Mouse (Mus musculus): Measurements from ENCODE around the gene Cmc1.
"Not testable (repeated sequence)": the region's sequence is repeated elsewhere in the genome, so short reads cannot be mapped to it uniquely, and the experiment has no call there.

The Cmc1 gene

DNA sequence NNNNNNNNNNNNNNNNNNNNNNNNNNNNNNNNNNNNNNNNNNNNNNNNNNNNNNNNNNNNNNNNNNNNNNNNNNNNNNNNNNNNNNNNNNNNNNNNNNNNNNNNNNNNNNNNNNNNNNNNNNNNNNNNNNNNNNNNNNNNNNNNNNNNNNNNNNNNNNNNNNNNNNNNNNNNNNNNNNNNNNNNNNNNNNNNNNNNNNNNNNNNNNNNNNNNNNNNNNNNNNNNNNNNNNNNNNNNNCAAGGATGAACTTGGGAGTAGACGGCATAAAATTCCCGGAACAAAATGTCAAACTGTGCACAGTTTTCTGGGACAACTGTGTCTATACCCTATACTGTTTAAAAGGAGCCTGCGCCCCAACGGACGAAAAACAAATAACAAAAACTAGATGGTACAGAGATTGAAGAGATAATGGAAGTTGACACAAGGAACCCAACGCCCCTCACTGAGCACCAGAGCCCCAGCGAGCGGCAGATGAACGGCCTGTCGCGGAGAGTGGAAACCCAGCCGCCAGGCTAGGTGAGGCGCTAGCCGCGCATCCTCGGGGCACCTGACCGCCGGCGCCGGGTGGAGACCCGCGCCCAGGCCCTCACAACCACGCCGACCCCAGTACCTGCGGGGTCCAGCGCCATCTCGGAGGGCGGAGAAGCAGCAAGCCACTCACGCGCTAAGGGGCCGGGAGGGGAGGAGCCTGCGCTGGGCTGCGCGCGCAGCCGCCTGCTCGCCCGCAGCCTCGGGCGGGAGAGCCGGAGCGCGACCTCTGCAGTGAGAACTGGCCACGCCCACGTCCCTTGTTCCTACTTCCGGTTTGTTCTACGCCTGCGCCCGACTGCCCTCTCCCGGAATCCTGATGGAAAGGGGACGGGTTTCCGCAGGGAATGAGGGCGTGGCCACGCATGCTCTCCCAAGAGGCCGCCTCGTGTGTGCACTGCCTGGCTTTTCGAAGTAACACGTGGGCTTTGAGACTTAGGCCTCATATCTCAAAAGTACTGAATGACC, at the start of gene Cmc1:
Gene Cmc1, minus strand, starts transcription at position 771 of the 996 bp plus-strand sequence.
- peak; percentile 92 to 96 for DNase-seq (ENCODE audit: low spot score in 2 of 2)

DNA sequence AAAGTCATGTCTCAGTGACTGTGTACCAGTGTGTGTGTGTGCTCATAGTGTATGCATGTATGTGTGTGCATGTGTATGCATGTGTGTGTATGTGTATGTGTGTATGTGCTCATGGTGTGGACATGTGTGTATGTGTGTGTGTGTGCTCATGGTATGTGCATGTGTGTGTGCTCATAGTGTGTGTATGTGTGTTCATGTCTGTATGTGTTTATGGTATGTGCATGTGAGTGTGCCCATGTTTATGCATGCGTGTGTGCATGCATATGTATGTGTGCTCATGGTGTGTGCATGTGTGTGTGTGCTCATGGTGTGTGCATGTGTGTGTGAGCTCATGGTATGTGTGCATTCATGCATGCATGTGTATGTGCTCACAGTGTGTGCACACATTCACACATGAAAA, 48.6 kb upstream of the Cmc1 start:
- DNase-seq (ENCODE audit: low spot score in 2 of 2): no peak

DNA sequence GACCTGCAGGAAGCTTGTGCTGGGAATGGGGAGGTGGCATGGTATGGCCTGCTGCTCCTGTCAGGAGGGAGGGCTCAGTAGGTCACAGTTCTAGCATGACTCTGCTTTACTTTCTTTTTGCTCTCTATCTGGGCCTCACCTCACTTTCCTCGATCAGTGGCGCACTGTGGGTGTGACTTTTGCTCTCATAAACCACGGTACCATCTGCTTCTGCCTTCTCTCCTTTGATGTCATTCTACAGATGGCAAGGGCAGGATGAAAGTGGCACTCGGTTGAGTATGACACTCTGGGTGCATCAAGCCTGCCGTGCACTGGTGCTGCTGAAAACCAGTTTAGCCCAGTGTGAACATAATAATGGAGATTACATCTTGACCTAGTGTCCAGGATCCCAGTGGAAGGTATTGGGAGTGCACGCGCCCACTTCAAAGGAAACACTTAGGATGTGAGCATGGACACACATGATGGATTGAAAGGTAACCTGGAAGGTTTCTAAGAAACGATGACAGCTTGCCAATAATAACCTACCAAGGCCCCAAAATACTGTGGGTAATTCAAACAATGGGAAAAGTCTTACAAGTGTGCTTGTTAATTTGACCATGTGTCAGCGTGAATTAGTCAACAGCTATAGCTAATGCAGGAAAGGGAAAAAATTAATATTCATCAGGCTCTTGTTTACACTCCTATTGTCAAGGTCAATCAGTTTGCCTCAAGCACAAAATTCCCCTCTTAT, 46.8 kb upstream of the Cmc1 start:
- DNase-seq (ENCODE audit: low spot score in 2 of 2): no peak

DNA sequence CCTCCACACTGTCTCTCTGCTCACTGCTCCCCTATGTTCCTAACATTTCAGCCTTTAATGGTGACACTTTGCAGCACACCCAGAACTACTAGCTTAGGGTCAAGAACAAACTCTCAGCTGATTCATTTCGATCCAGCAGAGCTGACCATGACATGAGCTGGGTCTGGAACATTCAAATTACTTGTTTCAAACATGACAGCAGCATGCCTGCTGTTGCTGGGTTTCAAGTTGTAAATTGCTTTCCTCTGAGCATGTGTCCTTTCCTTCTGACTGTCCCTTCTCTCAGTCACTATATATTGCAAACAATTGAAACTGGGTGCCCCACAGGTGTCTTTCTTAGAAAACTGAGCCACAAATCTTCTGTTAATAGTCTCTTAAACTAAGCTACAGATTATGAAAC, 43.3 kb upstream of the Cmc1 start:
- DNase-seq (ENCODE audit: low spot score in 2 of 2): no peak

DNA sequence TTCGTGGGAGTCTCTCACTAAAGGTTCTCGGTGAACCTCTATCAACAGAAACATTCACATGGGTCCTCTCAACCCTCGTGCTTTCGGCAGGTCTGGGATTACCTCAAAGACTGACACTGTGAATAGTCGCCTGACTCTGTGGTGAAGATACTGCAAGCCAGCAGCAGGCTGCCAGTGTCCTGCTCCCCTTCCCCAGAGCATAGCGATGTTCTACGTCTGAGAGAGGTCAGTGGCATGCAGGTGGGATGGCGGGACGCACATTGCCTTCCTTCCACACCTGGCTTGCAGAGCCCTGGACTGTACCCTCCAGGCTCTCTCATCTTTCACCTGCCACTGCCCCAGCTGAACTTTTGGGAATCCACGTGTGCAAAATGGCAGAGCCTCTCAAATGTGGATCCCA, 41.3 kb upstream of the Cmc1 start:
- no peak for DNase-seq (ENCODE audit: low spot score in 2 of 2)

DNA sequence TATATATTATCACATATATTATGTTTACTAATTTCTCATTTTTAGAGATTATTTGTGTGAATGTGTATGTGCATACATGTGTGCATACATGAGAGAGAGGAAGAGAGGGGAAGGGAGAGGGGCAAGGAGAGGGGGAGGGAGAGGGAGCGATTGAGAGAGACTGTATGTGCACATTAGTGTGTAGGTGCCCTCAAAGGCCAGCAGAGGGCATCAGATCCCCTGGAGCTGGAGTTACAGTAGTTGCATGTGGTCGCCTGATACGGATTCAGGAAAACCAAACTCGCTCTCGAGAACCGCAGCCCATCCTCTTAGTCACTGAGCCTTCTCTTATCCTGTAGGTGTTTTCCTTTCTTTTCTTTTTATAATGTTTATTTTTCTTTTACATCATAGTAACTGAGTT, 38.4 kb upstream of the Cmc1 start:
- no peak for DNase-seq (ENCODE audit: low spot score in 2 of 2)

DNA sequence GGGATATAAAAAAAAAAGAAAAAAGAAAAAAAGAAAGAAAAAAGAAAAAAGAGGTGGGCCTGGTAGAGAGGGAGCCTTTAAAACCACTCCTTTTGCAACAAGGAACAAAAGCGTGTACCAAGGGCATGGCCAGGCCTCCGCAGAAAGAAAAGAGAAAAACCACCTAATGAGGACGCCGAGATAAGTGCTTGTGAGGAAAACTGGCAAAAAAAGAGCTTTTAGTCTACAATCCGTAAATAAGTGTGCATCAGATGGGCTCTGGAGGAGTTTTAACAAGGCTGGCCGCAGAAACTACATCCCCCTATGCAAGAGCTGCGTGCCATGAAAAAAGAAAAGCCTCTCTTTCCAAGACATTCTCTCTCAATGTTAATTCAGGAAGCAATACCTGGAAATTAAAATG, 37.4 kb upstream of the Cmc1 start:
- DNase-seq (ENCODE audit: low spot score in 2 of 2): no peak

DNA sequence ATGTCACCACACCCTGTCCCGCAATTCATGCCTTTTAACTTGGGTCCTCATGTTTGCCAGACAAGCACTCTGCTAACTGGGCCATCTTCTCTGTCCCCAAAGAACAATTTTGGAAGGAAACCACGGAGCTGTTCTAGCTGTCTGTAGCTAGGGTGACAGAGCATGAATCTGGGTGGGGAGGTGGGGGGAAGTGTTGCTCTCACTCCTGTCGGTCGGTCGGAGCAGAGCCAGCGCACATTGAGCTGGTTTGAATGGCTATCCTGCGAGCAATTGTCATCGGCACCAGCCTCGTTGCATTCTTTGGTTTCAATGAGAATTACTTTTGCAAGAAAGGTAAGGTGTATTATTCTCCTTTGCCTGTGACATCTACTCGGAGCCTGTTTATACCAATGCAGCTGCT, 36.8 kb upstream of the Cmc1 start:
- no peak for DNase-seq (ENCODE audit: low spot score in 2 of 2)

DNA sequence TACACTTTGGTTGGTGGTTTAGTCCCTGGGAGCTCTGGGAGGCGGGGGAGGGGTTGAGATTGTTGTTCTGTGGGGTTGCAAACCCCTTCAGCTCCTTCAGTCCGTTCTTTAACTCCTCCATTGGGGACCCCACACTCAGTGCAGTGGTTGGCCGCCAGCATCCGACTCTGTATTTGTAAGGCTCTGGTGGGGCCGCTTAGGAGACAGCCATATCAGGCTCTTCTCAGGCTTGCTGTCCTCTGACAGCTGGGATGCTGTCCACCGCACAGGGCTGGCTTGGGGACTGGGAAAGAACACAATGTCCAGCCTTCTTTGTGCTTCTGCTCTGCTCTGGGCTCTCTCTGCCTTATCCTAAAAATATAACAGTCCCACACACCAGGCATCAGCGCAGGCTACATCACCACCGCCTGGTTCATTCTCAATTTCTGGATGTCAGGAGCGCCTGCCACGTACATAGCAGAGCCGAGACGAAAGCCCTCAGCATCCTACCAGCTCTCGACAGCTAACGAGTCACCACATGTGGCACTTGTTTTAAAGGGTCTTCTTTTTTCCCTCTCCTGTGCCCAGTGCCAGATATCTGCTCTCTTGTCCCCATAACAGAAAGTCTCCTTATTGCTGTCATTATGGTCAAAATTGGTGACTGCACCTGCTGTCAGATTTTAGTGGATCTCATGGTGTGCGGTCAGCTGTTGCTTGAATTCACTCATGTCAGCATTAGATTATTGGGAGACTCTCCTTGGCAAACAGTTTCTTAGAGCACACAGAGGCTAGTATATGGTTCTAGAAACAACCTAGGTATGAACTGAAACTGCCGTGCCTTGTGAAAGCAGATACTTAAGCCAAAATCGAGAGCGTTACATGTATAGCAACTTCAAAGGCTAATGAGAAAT, 29.4 kb upstream of the Cmc1 start:
- no peak for DNase-seq (ENCODE audit: low spot score in 2 of 2)

DNA sequence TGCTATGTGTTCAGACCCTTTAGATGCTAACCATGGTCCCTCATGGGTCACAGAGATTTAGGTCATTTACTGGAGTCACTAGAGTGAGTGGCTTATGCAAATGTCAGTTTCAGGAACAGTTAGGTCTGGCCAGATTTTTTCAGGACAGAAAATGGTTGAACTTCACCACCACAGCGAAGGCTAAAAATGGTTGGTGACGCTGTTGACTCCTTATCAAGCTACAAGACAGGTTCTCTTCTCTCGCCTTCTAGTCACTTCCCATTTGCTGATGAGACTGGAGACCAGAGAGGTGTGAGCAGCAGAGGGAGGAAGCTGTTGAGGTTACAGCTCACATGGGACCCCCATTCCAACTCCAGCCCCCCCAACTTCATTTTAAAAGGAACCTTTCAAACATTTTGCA, 26.7 kb upstream of the Cmc1 start:
- DNase-seq (ENCODE audit: low spot score in 2 of 2): no peak

DNA sequence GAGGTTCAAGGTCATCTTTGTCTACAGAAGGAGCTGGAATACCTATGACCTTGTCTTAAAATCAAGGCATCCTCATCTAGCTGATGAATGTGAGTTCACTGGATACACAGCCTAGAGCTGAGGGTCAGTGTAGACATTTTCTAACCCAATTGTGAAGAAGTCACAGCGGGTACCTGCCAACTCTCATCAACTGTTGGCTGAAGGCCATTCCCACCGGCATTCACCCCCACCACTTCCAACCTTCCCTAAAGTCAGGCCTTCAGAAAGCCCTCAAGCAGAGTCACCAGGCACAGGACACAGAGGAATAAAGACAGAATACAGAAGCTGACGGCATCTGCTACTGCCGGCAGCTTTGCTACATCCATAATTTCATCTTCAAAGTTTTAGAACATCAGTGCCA, 25.4 kb upstream of the Cmc1 start:
- no peak for DNase-seq (ENCODE audit: low spot score in 2 of 2)

DNA sequence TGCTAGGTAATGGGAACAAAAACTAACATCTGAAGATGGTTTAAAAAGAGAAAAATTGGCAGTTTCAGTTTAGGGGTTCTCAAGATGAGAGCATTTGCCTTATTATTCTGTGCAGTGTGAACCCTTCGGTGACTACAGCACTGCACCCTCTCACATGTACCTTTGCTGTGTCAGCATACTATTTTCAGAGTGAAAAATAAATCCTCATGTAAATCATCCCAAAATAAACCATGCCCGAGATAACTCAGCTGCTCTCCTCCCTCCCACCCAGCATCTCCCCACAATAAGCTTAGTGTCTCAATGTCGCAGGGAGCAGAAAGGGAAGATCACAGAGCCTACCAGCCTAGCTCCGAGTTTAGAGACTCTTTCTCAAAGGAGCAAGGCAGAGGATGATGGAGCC, 23.1 kb upstream of the Cmc1 start:
- no peak for DNase-seq (ENCODE audit: low spot score in 2 of 2)

DNA sequence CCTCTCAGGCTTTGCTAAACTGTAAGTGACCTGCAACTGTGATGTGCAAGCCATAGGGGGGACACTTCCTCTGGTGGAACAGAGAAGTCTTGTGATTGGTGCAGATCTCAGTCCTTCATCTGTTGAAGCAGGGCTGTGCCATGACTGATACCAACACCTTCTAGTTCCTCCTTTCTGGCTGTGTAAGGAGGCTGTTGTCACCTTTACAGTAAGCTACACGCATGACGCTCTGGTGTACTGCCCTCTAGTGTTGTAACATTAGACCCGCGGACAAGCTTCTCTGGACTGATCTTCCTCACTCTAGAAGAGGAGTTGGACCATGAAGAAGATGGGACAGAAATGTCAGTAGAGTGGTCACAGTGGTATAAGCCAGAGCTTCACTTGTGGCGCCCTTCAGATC, 18.6 kb upstream of the Cmc1 start:
- DNase-seq (ENCODE audit: low spot score in 2 of 2): no peak

DNA sequence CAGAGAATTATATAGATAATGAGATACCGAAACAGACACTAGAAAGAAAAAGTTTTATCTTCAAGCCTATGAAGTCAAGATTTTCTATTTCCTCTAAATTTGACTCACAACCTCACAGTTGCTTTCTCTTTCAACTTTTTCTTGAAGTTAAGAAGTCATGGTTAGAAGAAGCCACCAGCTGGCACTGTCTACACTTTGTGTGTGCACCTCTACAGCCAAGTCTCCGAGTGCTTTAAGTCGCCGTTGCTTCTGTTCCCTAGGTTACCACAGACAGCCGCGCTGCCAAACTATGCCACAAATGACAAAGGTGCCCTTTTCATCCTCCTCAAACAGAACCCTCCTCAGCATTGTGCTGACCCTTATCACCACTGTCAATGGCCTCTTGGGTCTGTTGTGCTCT, 17.6 kb upstream of the Cmc1 start:
- DNase-seq (ENCODE audit: low spot score in 2 of 2): no peak

DNA sequence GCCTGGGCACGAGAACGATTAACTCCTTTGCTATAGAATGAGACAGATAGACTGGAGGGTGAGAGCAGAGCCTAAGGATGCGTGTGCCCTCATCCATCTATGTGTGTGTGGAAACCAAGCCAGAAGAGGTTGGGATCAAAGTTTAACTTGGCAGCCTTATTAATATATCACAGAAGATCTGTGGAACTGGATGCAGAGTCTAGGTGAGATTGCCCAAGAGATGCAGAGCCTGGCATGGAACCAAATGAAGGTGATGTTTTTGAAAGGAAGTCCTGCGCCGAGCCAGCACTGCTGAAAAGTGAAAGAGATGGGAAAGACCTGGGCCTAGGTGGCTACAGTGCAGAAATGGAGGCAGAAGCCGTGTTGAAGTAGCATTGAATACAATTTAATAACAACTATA, 11.6 kb upstream of the Cmc1 start:
- no peak for DNase-seq (ENCODE audit: low spot score in 2 of 2)

DNA sequence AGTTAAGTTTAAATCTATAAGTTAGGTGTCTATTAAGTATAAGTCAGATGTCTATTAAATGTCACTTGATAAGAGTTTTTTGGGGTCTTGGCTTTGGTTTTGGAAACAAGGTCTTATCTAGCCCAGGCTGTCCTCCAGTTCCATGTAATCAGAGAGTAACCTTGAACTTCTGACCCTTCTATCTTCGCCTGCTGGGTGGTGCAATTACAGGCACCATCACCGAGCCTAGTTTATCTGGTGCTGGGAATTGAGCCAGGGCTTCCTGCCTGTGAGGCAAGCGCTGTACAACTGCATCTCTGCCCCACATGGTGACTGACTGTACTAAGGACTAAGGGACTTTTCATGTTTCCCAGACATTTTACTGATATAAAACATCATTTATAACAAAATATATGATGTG, 10.0 kb upstream of the Cmc1 start:
- no peak for DNase-seq (ENCODE audit: low spot score in 2 of 2)

DNA sequence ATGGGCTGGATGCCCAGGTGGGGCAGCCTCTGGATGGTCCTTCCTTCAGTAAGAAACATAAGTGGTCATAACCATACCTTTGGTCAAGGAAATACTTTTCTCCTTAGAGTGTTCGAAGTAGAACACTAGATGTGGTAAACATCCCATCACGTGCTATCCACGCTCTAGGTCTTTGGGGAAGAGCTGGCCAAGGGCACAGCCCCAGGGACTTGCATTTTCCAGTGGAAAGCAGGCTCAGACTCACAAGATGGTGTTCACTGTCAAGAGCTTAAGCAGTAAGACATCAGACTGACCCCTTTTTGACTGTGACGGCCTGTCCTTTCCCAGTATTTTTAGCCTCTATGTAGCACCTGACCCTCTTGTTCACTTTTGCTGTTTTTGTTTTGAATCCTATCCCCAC, 8.2 kb upstream of the Cmc1 start:
- DNase-seq (ENCODE audit: low spot score in 2 of 2): no peak

DNA sequence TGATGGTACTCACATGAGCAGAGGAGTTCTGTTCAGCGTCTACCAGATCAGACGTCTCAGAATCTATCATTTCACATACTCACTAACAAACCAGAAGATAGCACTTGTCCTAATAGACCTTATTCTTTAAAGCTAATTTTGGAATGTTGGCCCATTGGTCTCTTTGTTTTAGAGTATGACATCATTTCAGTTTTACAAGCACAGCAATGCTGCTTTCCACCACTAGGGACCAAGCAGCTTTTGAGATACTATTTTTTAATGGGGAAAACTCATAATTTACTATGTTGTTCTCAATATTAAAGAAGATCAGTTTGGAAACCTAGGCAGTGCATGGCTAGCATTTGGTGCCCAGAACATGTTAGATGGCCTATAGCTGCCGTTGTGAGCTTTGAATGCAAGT, 7.3 kb upstream of the Cmc1 start:
- no peak for DNase-seq (ENCODE audit: low spot score in 2 of 2)

DNA sequence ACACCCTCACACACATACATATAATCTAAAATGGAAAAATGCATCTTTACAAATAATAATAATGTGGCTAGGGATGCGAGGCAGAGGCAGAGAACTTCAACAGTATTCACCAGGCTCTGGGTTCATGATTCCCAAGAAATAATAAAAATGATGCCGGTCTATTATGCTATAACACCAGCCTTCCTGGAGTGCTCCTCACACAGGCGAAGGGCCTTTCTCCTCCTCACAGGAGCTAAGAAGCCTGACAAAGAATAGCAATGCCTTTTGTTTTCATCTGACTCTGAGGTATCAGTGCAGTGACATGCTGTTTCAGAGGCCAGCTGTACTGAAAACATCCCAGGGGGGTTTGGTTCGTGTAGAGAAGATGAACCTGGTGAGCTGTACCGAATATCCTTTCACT, 4.7 kb upstream of the Cmc1 start:
- DNase-seq (ENCODE audit: low spot score in 2 of 2): no peak

DNA sequence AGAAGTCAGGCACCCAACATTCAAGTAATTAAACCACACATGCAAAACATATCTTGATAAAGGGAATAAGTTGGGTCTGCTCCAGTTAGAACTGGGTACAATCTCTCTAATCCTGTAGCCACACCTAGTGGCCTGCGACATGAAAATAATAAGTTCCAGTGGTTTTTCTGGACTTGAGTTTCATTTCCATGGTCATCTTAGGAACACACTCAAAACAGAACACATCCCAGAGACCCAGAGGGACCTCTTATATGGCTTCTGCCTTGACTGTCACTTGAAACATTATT, 1.2 kb upstream of the Cmc1 start:
- DNase-seq (ENCODE audit: low spot score in 2 of 2): no peak

DNA sequence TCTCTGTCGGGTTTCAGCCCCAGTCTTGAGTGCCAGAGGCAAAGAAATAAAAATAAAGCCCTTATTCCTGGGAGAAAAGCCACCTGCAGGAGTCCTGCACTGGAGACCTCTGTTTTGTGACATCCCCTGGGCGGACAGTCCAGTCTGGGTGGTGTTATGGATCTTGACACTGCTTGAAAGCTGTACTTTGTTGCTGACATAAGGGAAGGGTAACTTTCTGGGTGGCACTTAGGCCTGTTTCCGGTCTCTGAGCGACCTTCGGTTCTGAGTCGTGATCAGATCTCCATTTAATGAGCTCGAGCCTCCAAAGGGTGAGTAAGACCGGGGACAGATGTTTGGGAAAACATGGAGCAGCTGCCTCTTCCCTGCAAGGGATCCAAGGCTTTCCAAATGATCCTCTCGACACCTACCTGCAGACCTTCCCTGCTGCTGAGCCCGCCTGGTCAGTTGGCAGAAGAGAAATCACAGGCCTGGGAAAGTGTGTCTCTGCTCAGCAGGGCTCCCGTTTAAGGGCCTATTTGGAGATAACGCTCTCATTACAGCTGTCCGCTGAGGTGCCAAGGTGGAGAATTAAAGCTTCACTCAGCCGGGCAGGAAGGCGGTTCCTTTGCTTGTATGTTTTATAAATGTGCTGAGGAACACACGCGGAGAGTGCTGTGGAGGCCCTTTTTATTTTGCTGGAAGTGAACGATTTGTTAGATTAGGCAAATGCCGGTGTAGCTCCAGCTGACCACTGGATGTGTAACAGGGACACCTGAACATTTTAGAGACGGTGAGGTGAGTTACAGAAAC, 648 bp upstream of the Cmc1 start:
- no peak for DNase-seq (ENCODE audit: low spot score in 2 of 2)

DNA sequence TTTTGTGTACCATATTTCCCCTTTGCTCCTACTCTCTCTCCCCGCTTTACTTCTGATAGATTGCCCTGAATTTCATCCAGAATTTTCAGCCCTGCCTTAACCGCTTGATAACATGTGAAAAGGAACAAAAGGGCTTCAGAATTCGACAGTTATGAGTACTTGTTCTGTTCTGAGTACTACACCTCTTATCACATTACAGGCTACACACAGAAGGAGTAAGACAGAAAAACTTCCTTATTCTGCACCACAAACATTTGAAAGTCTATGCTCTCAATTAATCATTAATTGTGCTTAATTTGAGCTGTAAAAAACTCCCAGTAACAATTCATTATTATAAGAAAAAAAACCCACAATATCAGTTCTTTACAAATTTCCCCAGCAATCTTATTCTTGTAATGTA, 9.6 kb downstream of the Cmc1 start:
- DNase-seq (ENCODE audit: low spot score in 2 of 2): not testable (repeated sequence)

Data from left cerebral cortex, adult 9 months (tissue).